Mouse (Mus musculus) heart, adult 10 weeks (tissue): ENCODE measurements around the gene Calm3. TPM values are rescaled to one million over a fixed set of nuclear protein-coding genes. Genes with fewer than 3 reads are reported as not detected.

Source experiments
- polyA plus RNA-seq: library from polyadenylated mRNA; stranded (reverse); fragments of 350-450 nt; fragmentation: Illumina TruSeq; extraction: RNeasy Lipid Tissue Mini Kit (QIAGEN cat#74804); gene quantifications from one replicate; pipeline ENCODE4 v1.2.3, GENCODE M21; 2014; ENCODE audit warnings: low read depth, low replicate concordance

Gene Calm3
- 115 TPM for polyA plus RNA-seq

DNA sequence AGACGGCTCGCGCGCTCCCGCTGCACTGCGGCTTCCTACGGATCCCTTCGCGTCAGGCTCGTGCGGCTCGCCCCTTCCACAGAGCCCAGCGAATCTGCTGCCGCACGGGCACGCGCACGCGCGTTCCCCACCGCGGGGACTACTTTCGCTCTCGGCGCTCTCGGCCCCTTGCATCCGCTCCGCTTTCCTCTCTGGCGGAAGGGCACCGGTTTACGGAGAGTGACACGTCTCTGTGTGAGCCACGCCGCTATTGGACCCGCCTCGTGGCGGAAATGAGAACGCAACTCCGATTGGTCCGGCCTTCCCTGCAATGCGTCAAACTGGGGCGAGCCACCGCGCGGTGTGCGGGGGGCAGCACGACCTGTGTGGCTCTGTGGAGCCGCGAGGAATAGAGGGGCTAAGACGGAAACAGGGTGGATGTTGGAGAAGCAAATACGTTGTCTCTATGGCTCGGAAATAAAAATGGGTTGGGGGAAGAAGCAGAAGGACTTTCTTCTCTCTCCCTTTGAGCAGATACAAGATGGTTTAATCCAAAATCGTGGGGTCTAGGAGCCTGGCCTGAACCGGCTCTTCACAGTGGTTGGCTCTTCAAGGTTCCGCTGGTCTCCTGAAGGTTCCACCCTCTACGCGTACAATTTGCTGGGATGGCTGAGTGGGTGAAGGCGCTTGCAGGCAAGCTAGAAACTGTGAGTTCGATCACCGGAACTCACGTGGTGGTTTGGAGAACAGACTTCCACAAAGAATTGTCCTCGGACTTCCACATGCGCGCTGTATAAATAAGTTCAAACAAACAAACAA is at the start of gene Calm3:
Calm3 (minus strand) TSS at position 78 of the 798 bp plus-strand sequence.

DNA sequence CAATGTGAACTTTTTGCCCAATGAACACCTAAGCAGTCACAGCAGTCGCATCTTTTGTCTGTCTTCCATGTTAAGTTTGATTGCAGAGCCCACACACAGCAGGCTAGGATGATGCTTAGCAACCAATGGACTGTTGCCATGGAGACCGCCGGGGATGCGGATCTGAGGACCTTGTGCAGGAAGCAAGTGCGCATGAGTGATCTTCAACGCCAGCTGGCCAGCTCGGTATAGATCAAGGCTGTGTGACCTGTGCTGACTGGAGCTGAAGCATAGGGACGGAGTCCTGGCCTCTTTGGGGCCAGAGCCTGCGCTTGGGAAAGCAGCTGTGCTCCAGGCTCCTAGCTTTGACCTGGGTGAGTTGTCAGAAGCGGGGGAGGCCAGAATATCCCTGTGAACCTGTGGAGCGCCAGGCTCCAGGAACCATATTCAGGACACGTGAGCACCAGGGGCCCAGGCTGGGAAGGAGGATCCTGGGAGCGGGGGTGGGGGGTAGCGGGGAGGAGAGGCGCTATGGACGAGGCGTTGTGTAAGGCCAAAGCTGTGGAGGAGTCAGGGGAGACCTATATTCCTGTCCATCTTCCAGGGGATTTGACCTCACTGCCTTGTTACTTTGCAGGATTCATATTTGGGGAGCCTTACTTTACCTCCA is 35.7 kb upstream of the Calm3 start, which contains the start of gene Pnmal1:
Pnmal1 (plus strand) TSS at position 141 of the 649 bp plus-strand sequence.

DNA sequence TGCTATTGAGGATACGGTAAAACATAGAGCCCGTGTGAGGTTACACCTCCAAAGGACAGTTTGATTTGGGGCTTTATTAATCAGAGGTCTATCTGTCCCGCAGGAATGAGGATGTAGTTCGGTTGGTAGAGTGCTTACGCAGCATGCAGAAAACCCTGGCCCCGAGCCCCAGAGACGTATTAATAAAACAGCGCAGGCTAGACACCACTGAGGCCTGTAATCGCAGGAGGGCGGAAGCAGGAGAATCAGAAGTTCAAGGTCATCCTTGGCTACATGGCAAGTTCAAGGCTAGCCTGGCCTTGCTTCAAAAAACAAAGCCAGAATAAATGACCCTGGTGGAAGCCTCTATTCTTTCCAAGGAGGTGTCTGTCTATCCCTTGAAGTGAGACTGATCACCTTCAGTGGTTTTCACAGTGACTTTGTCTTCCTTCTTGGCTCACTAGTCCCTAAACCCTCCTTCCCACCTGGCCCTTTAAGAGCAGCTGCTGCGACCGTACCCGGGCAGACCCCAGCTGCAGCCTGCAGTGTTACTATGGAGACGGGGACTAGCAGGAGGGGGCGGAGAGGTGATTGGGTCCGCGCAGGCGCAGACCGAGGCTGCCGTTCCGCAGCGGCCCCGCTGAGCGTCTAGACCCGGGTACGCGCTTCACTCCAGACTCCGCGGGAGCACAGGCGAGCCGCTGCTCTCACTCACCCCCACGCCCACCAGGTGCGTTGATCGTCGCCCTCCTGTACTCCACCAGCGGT is 20.3 kb upstream of the Calm3 start, which contains the start of gene Pnmal2:
Pnmal2 (plus strand) TSS at position 622 of the 747 bp plus-strand sequence.

DNA sequence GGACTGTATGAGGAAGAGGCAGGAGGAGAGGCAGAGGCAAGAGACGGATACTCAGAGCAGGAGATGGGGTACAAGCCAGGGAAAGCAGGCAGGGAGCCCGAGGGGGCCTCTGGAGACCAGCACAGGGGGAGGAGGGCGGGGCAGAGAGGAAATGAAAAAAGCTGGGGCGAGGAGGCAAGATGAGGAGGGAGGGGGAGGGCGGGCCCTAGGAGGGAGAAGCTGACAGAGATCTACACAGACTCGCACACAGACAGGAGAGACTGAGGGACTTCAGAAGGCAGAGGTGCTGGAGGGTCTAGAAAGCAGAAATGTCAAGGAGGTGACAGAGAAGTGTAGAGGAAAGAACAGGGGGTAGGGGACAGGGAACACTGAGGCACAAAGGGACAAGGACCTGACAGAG is 17.6 kb downstream of the Calm3 start, which contains the start of gene Ptgir:
Ptgir (plus strand) TSS at position 210 of the 400 bp plus-strand sequence.

DNA sequence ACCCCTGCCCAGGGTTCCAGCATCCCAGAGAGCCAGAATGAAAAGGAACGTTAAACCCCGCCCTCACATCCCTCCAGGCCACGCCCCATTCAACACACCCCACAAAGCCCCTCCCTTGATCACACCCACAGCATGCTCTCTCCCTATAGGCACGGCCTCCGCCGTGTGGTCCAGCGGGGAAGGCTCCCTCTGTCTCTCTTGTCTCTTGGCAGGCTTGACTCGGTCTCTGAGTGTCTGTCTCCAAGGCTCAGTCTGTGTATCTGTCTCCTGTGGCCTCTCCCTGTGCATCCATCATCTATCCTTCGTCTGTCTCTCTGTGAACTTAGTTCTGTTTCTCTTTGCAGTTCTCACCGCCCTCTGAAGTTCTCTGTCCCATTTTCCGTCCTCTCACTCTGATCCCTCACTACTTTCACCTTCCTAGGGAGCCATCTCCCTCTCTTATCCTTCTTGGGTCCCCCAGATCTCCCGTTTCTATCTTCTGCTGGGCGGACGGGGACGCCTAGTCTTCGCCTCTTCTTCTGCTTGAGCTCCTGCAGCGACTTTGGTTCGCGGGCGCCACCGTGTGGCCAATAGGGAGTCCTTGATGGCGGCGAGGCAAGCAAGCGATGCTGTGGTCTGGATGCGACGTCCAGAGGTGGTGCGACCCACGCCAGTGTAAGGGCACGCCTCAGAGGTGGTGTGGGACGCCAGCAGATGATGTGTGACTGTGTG is 32.1 kb downstream of the Calm3 start, which contains the start of gene Gng8:
Gng8 (plus strand) TSS at position 146 of the 711 bp plus-strand sequence.

DNA sequence AGATGAGACGGTGACA is 48.8 kb downstream of the Calm3 start, which contains the start of gene Dact3:
Dact3 (plus strand) TSS at position 8 of the 16 bp plus-strand sequence.

Other genes with a start within 250 kb of the Calm3 start
- gene Ceacam15, start 248.4 kb downstream of the Calm3 start, polyA plus RNA-seq = not detected
- not detected for gene Ceacam9, start 202.2 kb downstream of the Calm3 start, polyA plus RNA-seq
- 101 TPM for gene Ap2s1, start 185.7 kb downstream of the Calm3 start, polyA plus RNA-seq
- 27.6 TPM for gene Slc1a5, start 142.8 kb downstream of the Calm3 start, polyA plus RNA-seq
- gene Strn4, start 108.2 kb downstream of the Calm3 start, polyA plus RNA-seq = 57.6 TPM
- 41.3 TPM for gene Fkrp, start 107.4 kb downstream of the Calm3 start, polyA plus RNA-seq
- gene Prkd2, start 81.2 kb downstream of the Calm3 start, polyA plus RNA-seq = 16.4 TPM
- gene Dact3, start 48.8 kb downstream of the Calm3 start, polyA plus RNA-seq = 9.5 TPM
- gene Gng8, start 32.3 kb downstream of the Calm3 start, polyA plus RNA-seq = 3.7 TPM
- gene Ptgir, start 17.6 kb downstream of the Calm3 start, polyA plus RNA-seq = 3.4 TPM
- gene Pnmal2, start 20.6 kb upstream of the Calm3 start, polyA plus RNA-seq = 3.4 TPM
- gene Pnmal1, start 35.6 kb upstream of the Calm3 start, polyA plus RNA-seq = 0.10 TPM
- gene Gm42372, start 59.0 kb upstream of the Calm3 start, polyA plus RNA-seq = not detected
- gene Ccdc8, start 68.6 kb upstream of the Calm3 start, polyA plus RNA-seq = 3.9 TPM
- gene Ppp5c, start 103.8 kb upstream of the Calm3 start, polyA plus RNA-seq = 78.9 TPM
- gene Hif3a, start 138.3 kb upstream of the Calm3 start, polyA plus RNA-seq = 0.84 TPM
- gene Psg16, start 149.9 kb upstream of the Calm3 start, polyA plus RNA-seq = not detected
- gene Ceacam3, start 226.2 kb upstream of the Calm3 start, polyA plus RNA-seq = not detected